Mouse (Mus musculus) liver, embryonic 13.5 days (tissue): Measurements from ENCODE around the gene Ccdc157. TPM values are rescaled to one million over a fixed set of nuclear protein-coding genes. Genes with fewer than 3 reads are reported as not detected.
"Not testable (repeated sequence)": the region's sequence is repeated elsewhere in the genome, so short reads cannot be mapped to it uniquely, and the experiment has no call there.

Experiments
- ATAC-seq: fragments of 200-750 bp; cut with Nextera tagmentation; 2 replicates; pipeline ENCODE4 v1.8.0; 2017; ENCODE audit warnings: low read depth, mild to moderate bottlenecking, moderate number of reproducible peaks, moderate library complexity
- DNase-seq: peaks from one replicate; pipeline ENCODE4 v3.0.0; 2022
- H3K27ac ChIP-seq: fragments of 300-500 bp; sonication (generic); 2 replicates; pipeline ENCODE4 v1.5.1; 2015; ENCODE audit warnings: moderate library complexity, mild to moderate bottlenecking, inconsistent platforms
- H3K27me3 ChIP-seq: fragments of 300-500 bp; sonication (generic); 2 replicates; pipeline ENCODE4 v1.6.1; 2015; ENCODE audit warnings: mild to moderate bottlenecking, inconsistent platforms
- H3K36me3 ChIP-seq: fragments of 300-500 bp; sonication (generic); 2 replicates; pipeline ENCODE4 v1.6.1; 2015; ENCODE audit warnings: mild to moderate bottlenecking, inconsistent platforms
- H3K4me1 ChIP-seq: fragments of 300-500 bp; sonication (generic); replicated peaks from 2 replicates; pipeline ENCODE4 v1.6.1; 2015; ENCODE audit warnings: inconsistent platforms
- H3K4me2 ChIP-seq: fragments of 300-500 bp; sonication (generic); 2 replicates; pipeline ENCODE4 v1.6.1; 2015; ENCODE audit warnings: inconsistent platforms, mild to moderate bottlenecking, moderate library complexity
- H3K4me3 ChIP-seq: fragments of 300-500 bp; sonication (generic); replicated peaks from 2 replicates; pipeline ENCODE4 v1.5.1; 2015; ENCODE audit warnings: mild to moderate bottlenecking, inconsistent platforms
- H3K9ac ChIP-seq: fragments of 300-500 bp; sonication (generic); 2 replicates; pipeline ENCODE4 v1.6.1; 2015; ENCODE audit warnings: mild to moderate bottlenecking, inconsistent platforms
- H3K9me3 ChIP-seq: fragments of 300-500 bp; sonication (generic); replicated peaks from 2 replicates; pipeline ENCODE4 v1.6.1; 2016; ENCODE audit warnings: inconsistent platforms
- WGBS: fragments of 180-500 bp; shearing (Covaris S2); methylation state at CpG from one replicate; pipeline ENCODE4 v1.1.7; 2015; ENCODE audit not compliant: insufficient replicate concordance; 5-methylcytosine and 5-hydroxymethylcytosine counted together
- polyA plus RNA-seq: library from polyadenylated mRNA; unstranded; fragments of >200 nt; fragmentation: Nextera tagmentation; extraction: Ambion mirVana; gene quantifications from 2 replicates; pipeline ENCODE4 v1.2.1, GENCODE M21; 2015

Ccdc157 gene
- polyA plus RNA-seq, 1 experiment from 2014 or later = 0.65 TPM

- Histone ChIP-seq H3K9ac (no peak overlapping the region), H3K9me3 (no peaks in the 10 kb centered on the region), H3K36me3 (peaks cover 12% of the 10 kb centered on the region), H3K4me2 (no peak overlapping the region), H3K27me3 (no peaks in the 10 kb centered on the region), H3K27ac (no peak overlapping the region), H3K4me3 (no peak overlapping the region), H3K4me1 (no peaks in the 10 kb centered on the region)
- 82% methylated on average over 10 of the region's 10 CpGs for WGBS
- DNase-seq = no peak
- ATAC-seq = no peak
These were observed 13.0 kb downstream of the Ccdc157 start for GRCm38 (mm10) chr11:4147098-4147497.

- H3K4me1 ChIP-seq = no peaks in the 10 kb centered on the region
- DNase-seq = no peak
- no peak overlapping the region for H3K27ac ChIP-seq
- H3K4me2 ChIP-seq = no peak overlapping the region
- H3K9me3 ChIP-seq = no peaks in the 10 kb centered on the region
- peaks cover 19% of the 10 kb centered on the region for H3K36me3 ChIP-seq
- no peak overlapping the region for H3K9ac ChIP-seq
- ATAC-seq = no peak
- 79% methylated on average over 6 of the region's 6 CpGs for WGBS
- H3K4me3 ChIP-seq = no peak overlapping the region
- H3K27me3 ChIP-seq = no peaks in the 10 kb centered on the region
These were observed 13.7 kb downstream of the Ccdc157 start for GRCm38 (mm10) chr11:4146381-4146780.

- Histone ChIP-seq H3K27ac (no peak overlapping the region), H3K27me3 (no peaks in the 10 kb centered on the region), H3K9me3 (no peaks in the 10 kb centered on the region), H3K9ac (no peak overlapping the region), H3K4me3 (no peak overlapping the region), H3K4me2 (no peak overlapping the region), H3K4me1 (no peaks in the 10 kb centered on the region), H3K36me3 (peaks cover 39% of the 10 kb centered on the region)
- DNase-seq = no peak
- no peak for ATAC-seq
- 83% methylated on average over 21 of the region's 21 CpGs for WGBS
These were observed 16.6 kb downstream of the Ccdc157 start for GRCm38 (mm10) chr11:4143281-4144062.

GRCm38 (mm10) chr11:4142352-4142751 is 17.7 kb downstream of the Ccdc157 start:
- Histone ChIP-seq H3K27me3 (no peaks in the 10 kb centered on the region), H3K9ac (no peak overlapping the region), H3K9me3 (no peaks in the 10 kb centered on the region), H3K27ac (no peak overlapping the region), H3K4me1 (no peaks in the 10 kb centered on the region), H3K4me2 (no peak overlapping the region), H3K4me3 (no peak overlapping the region), H3K36me3 (peaks cover 43% of the 10 kb centered on the region)
- WGBS = 72% methylated on average over 4 of the region's 4 CpGs
- DNase-seq (no peak), ATAC-seq (no peak)

- DNase-seq (no peak), ATAC-seq (no peak)
- no peak overlapping the region for H3K9ac ChIP-seq
- H3K27me3 ChIP-seq = no peaks in the 10 kb centered on the region
- peaks cover 48% of the 10 kb centered on the region for H3K36me3 ChIP-seq
- H3K9me3 ChIP-seq = no peaks in the 10 kb centered on the region
- H3K27ac ChIP-seq = no peak overlapping the region
- H3K4me1 ChIP-seq = peaks cover 5% of the 10 kb centered on the region; the same call in 1 of the 2 replicates
- no peak overlapping the region for H3K4me2 ChIP-seq
- no peak overlapping the region for H3K4me3 ChIP-seq
These were observed 18.6 kb downstream of the Ccdc157 start for GRCm38 (mm10) chr11:4141505-4141904.

GRCm38 (mm10) chr11:4138964-4139363 is 21.1 kb downstream of the Ccdc157 start:
- ATAC-seq = no peak
- 57% methylated on average over 2 of the region's 2 CpGs for WGBS
- H3K36me3 ChIP-seq = peaks cover 48% of the 10 kb centered on the region

GRCm38 (mm10) chr11:4134986-4135935 is 24.8 kb downstream of the Ccdc157 start, which contains the start of gene Rnf215:
TSS of gene Rnf215 (plus strand) at chr11:4135202.
- WGBS = 3% methylated on average over 65 of the region's 66 CpGs
- H3K9ac ChIP-seq = peak within 1 kb of the TSS; percentile 90
- peaks cover 39% of the 10 kb centered on the region for H3K4me1 ChIP-seq
- DNase-seq = peak; percentile 80
- peak within 1 kb of the TSS; percentile 84 for H3K4me3 ChIP-seq
- H3K9me3 ChIP-seq = 0 out of 2 replicates have a peak, but pooled peaks cover 5% of the 10 kb centered on the region
- H3K4me2 ChIP-seq = peak within 1 kb of the TSS; percentile 86
- peak; percentile 93 for ATAC-seq
- H3K27ac ChIP-seq = peak within 1 kb of the TSS; percentile 78
- H3K36me3 ChIP-seq = peaks cover 19% of the 10 kb centered on the region
- no peaks in the 10 kb centered on the region for H3K27me3 ChIP-seq

More at GRCm38 (mm10) chr11:4138964-4139363, 21.1 kb downstream of the Ccdc157 start:
- no peak overlapping the region for H3K4me3 ChIP-seq
- H3K9me3 ChIP-seq = no peaks in the 10 kb centered on the region
- no peak overlapping the region for H3K9ac ChIP-seq
- H3K27me3 ChIP-seq = no peaks in the 10 kb centered on the region
- no peak overlapping the region for H3K27ac ChIP-seq
- H3K4me1 ChIP-seq = peaks cover 24% of the 10 kb centered on the region
- H3K4me2 ChIP-seq = no peak overlapping the region
- no peak for DNase-seq

- ATAC-seq (no peak), DNase-seq (no peak)
- Histone ChIP-seq H3K4me1 (peaks cover 40% of the 10 kb centered on the region), H3K4me3 (peak overlapping the region; percentile 84), H3K27ac (no peak overlapping the region; the same call in 1 of the 2 replicates), H3K36me3 (peaks cover 11% of the 10 kb centered on the region), H3K9ac (0 out of 2 replicates have a peak overlapping the region, but pooled peaks have one; percentile 15), H3K4me2 (peak overlapping the region; percentile 86), H3K27me3 (no peaks in the 10 kb centered on the region), H3K9me3 (0 out of 2 replicates have a peak, but pooled peaks cover 5% of the 10 kb centered on the region)
- 51% methylated on average over 6 of the region's 6 CpGs for WGBS
These were observed 25.7 kb downstream of the Ccdc157 start for GRCm38 (mm10) chr11:4134400-4134799.

GRCm38 (mm10) chr11:4133450-4133849 is 26.6 kb downstream of the Ccdc157 start:
- 49% methylated on average over 3 of the region's 3 CpGs for WGBS
- Histone ChIP-seq H3K9ac (no peak overlapping the region), H3K9me3 (0 out of 2 replicates have a peak, but pooled peaks cover 5% of the 10 kb centered on the region), H3K4me3 (no peak overlapping the region), H3K27ac (no peak overlapping the region), H3K36me3 (peaks cover 10% of the 10 kb centered on the region; the same call in 1 of the 2 replicates), H3K4me2 (no peak overlapping the region), H3K4me1 (peaks cover 43% of the 10 kb centered on the region), H3K27me3 (no peaks in the 10 kb centered on the region)
- ATAC-seq (no peak), DNase-seq (no peak)

- H3K9ac ChIP-seq, H3K27ac ChIP-seq, H3K9me3 ChIP-seq, H3K27me3 ChIP-seq, H3K36me3 ChIP-seq, H3K4me2 ChIP-seq, DNase-seq, H3K4me3 ChIP-seq: not testable (repeated sequence)
- H3K4me1 ChIP-seq = peaks cover 30% of the 10 kb centered on the region
- ATAC-seq = peak; percentile 61
- 42% methylated on average over 4 of the region's 4 CpGs for WGBS
These were observed 31.6 kb downstream of the Ccdc157 start for GRCm38 (mm10) chr11:4128461-4128860.

- no peaks in the 10 kb centered on the region for H3K36me3 ChIP-seq
- H3K27me3 ChIP-seq = no peaks in the 10 kb centered on the region
- 0 out of 2 replicates have a peak, but pooled peaks cover 3% of the 10 kb centered on the region for H3K9me3 ChIP-seq
- DNase-seq (no peak), ATAC-seq (no peak)
- H3K9ac ChIP-seq = no peak overlapping the region
- no peak overlapping the region for H3K27ac ChIP-seq
- WGBS = 78% methylated on average over 1 of the region's 1 CpGs
- no peak overlapping the region for H3K4me3 ChIP-seq
- H3K4me2 ChIP-seq = no peak overlapping the region
- H3K4me1 ChIP-seq = peaks cover 43% of the 10 kb centered on the region
These were observed 33.0 kb downstream of the Ccdc157 start for GRCm38 (mm10) chr11:4127059-4127458.
